Mouse (Mus musculus): ENCODE measurements at regions not wholly inside any gene's neighbourhood (a gene's known extent, or its start where the extent isn't known, plus 50 kb on each side); places are given as distances from the start of the nearest gene placed in this dataset.

GRCm38 (mm10) chrX:12225116-12225891 is 65.1 kb upstream of the Bcor start:
- TF ChIP-seq CTCF (IDR thresholded peaks at IDR 0.05; ENCODE audit: insufficient read depth, low read depth, low read length), result no peak
- TF ChIP-seq POLR2A (IDR thresholded peaks at IDR 0.05; ENCODE audit: insufficient read depth, low read depth, low read length), result no peak

All from olfactory bulb, adult 2 months (tissue).